Mouse (Mus musculus): ENCODE results near the gene Tnf. TPM values are rescaled to one million over a fixed set of nuclear protein-coding genes. Genes with fewer than 3 reads are reported as not detected.

Gene Tnf
- total and polyA plus RNA-seq, 2 experiments from 2014 or later, result 0.09 to 0.52 TPM

DNA sequence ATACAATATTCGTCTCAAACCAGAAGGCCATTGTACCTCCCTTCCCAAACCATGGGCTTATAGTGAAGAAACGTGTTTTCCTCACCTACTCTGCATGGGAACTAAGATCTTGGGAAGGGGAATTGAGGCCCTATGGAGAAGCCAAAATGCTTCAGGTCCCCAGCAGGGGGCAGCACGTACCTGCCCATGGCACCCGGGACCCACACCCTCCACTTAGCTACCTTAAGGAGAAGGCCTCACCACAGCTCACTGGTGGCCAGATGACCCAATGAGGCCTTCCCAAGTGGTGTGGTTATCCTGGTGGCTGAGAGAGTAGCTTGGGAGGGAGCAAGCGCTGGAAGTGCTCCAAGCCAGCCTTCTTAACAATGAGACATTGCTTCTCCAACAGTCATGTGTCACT, 23.3 kb downstream of the Tnf start:
- TF ChIP-seq CTCF (IDR thresholded peaks at IDR 0.05; ENCODE audit: low read depth), result peak; percentile 77
- DNase-seq (ENCODE audit: low spot score) (peak; percentile 69), ATAC-seq (no peak)
- no peak overlapping the region for H3K4me3 ChIP-seq (ENCODE audit: low read length)
- H3K27ac ChIP-seq, result no peak overlapping the region
- no peaks in the 10 kb centered on the region for H3K4me1 ChIP-seq (ENCODE audit: insufficient read depth, low read length)
- H3K36me3 ChIP-seq (ENCODE audit: insufficient read depth, low read length), result no peaks in the 10 kb centered on the region
- WGBS, result 15% methylated on average over 5 of the region's 5 CpGs
- no peak overlapping the region for H3K9ac ChIP-seq (replicated peaks; ENCODE audit: low read length)
- no peak overlapping the region for H3K4me2 ChIP-seq (ENCODE audit: low read depth, low read length)
- no peaks in the 10 kb centered on the region for H3K27me3 ChIP-seq (ENCODE audit: insufficient read depth, low read length)
- H3K9me3 ChIP-seq (ENCODE audit: low read length), result no peaks in the 10 kb centered on the region

DNA sequence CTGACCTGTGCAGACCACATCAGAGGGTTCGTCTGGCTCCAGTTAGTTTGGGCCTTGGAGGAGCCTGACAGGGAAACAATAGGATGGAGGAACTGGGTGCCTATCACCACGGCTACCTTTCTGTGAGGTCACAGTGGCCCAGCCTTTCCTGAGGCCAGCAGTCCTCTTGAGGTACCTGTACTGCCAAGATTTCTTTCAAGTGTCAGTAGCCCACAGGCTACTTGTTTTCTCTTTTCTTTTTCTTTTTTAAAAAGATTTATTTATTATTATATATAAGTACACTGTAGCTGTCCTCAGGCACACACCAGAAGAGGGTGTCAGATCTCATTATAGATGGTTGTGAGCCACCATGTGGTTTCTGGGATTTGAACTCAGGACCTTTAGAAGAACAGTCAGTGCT, 25.8 kb downstream of the Tnf start, which contains the start of gene Aif1:
TSS of gene Aif1 (minus strand) at position 101 of the 400 bp plus-strand sequence.
- Histone ChIP-seq H3K27ac (no peak within 1 kb of the TSS), H3K4me3 (ENCODE audit: low read length) (no peak within 1 kb of the TSS), H3K9ac (replicated peaks; ENCODE audit: low read length) (no peak within 1 kb of the TSS), H3K9me3 (ENCODE audit: low read length) (no peaks in the 10 kb centered on the region), H3K27me3 (ENCODE audit: insufficient read depth, low read length) (no peaks in the 10 kb centered on the region), H3K4me1 (ENCODE audit: insufficient read depth, low read length) (no peaks in the 10 kb centered on the region), H3K36me3 (ENCODE audit: insufficient read depth, low read length) (no peaks in the 10 kb centered on the region), H3K4me2 (ENCODE audit: low read depth, low read length) (no peak within 1 kb of the TSS)
- no peak for TF ChIP-seq CTCF (IDR thresholded peaks at IDR 0.05; ENCODE audit: low read depth)
- ATAC-seq, result no peak
- DNase-seq (ENCODE audit: low spot score), result no peak
- WGBS, result 41% methylated on average over 2 of the region's 2 CpGs

DNA sequence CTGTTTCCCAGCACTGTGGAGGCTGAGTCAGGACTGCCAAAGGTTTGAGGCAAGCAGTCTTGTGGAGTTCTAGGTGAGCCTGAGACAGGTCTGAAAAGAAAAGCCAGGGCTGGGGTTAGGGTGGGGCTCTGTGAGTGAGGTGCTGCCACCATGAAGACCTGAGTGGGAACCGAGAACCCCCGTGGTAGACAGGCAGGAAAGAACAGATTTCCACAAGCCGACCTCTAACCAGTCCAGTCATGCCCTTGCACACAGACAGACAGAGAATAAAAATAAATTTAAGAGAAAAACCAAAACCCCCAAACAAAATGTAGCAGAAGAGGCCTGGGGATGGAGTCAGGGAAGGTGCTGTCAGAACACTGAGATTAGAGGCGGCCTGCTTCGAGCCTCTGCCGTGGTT, 26.4 kb downstream of the Tnf start:
- no peak for ATAC-seq
- no peak overlapping the region for H3K4me3 ChIP-seq (ENCODE audit: low read length)
- H3K4me2 ChIP-seq (ENCODE audit: low read depth, low read length), result no peak overlapping the region
- no peak overlapping the region for H3K9ac ChIP-seq (replicated peaks; ENCODE audit: low read length)
- no peaks in the 10 kb centered on the region for H3K27me3 ChIP-seq (ENCODE audit: insufficient read depth, low read length)
- H3K27ac ChIP-seq, result no peak overlapping the region
- no peaks in the 10 kb centered on the region for H3K9me3 ChIP-seq (ENCODE audit: low read length)
- DNase-seq (ENCODE audit: low spot score), result no peak
- WGBS, result 75% methylated on average over 6 of the region's 6 CpGs
- H3K4me1 ChIP-seq (ENCODE audit: insufficient read depth, low read length), result no peaks in the 10 kb centered on the region
- no peak for TF ChIP-seq CTCF (IDR thresholded peaks at IDR 0.05; ENCODE audit: low read depth)
- no peaks in the 10 kb centered on the region for H3K36me3 ChIP-seq (ENCODE audit: insufficient read depth, low read length)

DNA sequence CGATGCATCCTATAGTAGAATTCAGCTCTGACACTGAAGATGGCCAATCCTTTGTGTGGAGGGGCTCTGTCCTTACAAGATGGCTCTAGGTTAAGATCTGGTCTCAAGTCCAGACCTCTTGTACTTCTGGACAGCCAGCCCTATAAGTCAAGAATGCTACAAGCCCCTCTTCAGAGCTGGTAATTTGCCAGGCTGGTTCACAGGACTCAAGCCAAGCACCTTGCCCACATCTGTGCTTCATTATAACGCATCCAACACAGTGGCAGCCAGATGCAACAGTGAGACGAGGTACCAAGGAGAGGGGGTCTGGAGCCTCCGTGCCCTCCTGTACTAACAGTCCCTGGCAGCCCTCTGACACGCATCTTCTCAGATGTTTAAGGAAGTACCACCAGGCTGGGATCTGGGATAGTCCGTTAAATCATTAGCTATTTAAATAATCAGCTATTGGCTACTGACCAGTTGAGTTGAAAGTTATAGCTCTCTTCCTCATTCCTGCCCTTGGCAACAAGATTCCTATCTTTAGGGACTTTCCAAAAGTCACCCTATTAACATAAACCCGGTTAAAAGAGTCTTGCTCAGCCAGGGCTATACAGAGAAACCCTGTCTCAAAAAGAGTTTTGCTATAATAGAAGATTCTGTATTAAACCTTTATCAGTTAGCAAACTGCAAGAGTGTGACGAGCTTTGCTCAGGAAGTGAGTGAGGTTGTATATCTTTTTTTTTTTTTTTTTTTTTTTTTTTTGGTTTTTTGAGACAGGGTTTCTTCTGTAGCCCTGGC, 27.4 kb downstream of the Tnf start:
- 71% methylated on average over 8 of the region's 8 CpGs for WGBS
- Histone ChIP-seq H3K36me3 (ENCODE audit: insufficient read depth, low read length) (no peaks in the 10 kb centered on the region), H3K27me3 (ENCODE audit: insufficient read depth, low read length) (no peaks in the 10 kb centered on the region), H3K4me2 (ENCODE audit: low read depth, low read length) (no peak overlapping the region), H3K4me3 (ENCODE audit: low read length) (no peak overlapping the region), H3K9ac (replicated peaks; ENCODE audit: low read length) (no peak overlapping the region), H3K4me1 (ENCODE audit: insufficient read depth, low read length) (no peaks in the 10 kb centered on the region), H3K9me3 (ENCODE audit: low read length) (no peaks in the 10 kb centered on the region), H3K27ac (no peak overlapping the region)
- ATAC-seq (no peak), DNase-seq (ENCODE audit: low spot score) (no peak)
- no peak for TF ChIP-seq CTCF (IDR thresholded peaks at IDR 0.05; ENCODE audit: low read depth)

DNA sequence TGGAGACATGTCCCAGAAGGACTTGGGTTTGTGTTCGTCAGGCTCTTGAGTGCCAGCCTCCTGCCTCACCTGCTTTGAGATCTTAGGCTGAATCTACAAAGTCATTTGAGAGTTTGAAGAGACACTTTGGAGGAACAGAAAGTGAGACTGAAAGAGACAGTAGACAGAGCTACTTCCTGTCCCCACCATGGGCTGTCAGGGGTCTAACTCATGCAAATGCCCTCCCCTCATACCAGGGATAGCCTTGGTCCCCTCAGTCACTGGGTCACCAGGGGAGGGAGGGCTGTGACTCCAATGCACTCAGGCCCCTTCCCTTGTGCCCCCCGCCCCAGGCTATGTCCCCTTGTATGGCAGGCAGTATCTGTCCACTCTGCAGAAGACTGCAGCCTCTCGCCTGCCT, 28.5 kb downstream of the Tnf start:
- TF ChIP-seq CTCF (IDR thresholded peaks at IDR 0.05; ENCODE audit: low read depth), result no peak
- Histone ChIP-seq H3K4me2 (ENCODE audit: low read depth, low read length) (no peak overlapping the region), H3K9ac (replicated peaks; ENCODE audit: low read length) (no peak overlapping the region), H3K27me3 (ENCODE audit: insufficient read depth, low read length) (no peaks in the 10 kb centered on the region), H3K36me3 (ENCODE audit: insufficient read depth, low read length) (no peaks in the 10 kb centered on the region), H3K4me3 (ENCODE audit: low read length) (no peak overlapping the region), H3K27ac (no peak overlapping the region), H3K4me1 (ENCODE audit: insufficient read depth, low read length) (no peaks in the 10 kb centered on the region), H3K9me3 (ENCODE audit: low read length) (no peaks in the 10 kb centered on the region)
- no peak for ATAC-seq
- DNase-seq (ENCODE audit: low spot score), result no peak
- WGBS, result 81% methylated on average over 3 of the region's 3 CpGs

DNA sequence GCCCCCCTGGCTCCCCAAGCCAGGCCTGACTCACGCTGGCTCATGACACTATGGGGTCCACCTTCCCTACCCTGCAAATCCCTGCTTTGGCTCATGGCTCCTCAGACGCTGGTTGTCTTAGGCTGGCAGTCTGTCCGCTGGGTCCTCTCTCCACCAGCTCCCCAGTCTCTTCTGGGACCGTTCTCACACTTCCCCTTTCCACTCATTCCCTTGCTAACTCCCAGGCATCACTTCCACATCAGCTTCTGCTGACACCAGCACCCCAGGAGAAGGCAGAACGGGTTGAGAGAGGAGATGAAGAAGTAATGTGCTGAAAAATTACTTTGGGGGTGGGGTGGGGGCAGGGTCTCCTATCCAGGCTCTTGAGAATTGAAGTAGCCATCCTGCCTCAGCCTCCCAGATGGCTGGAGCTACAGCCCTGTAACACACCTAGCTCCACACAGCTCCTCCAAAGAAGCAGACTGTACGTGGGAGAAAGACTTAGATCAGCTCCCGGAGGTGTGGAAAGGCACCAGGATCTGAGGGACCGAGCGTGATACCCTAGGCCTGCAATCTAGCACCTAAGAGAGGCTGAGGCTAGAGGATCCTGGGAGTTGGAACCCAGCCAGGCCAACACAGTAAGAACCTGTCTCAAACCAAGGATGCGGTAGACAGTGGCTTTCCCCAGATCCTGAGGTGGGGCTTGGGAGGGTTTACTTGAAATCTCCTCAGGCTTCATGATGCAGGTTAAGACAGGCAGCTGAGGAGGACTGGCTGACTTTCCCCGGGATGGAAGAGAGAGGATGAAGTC, 29.2 kb downstream of the Tnf start:
- no peak overlapping the region for H3K27ac ChIP-seq
- TF ChIP-seq CTCF (IDR thresholded peaks at IDR 0.05; ENCODE audit: low read depth), result no peak
- no peaks in the 10 kb centered on the region for H3K36me3 ChIP-seq (ENCODE audit: insufficient read depth, low read length)
- ATAC-seq (no peak), DNase-seq (ENCODE audit: low spot score) (no peak)
- no peaks in the 10 kb centered on the region for H3K4me1 ChIP-seq (ENCODE audit: insufficient read depth, low read length)
- no peak overlapping the region for H3K4me3 ChIP-seq (ENCODE audit: low read length)
- WGBS, result 69% methylated on average over 11 of the region's 11 CpGs
- H3K4me2 ChIP-seq (ENCODE audit: low read depth, low read length), result no peak overlapping the region
- no peak overlapping the region for H3K9ac ChIP-seq (replicated peaks; ENCODE audit: low read length)
- no peaks in the 10 kb centered on the region for H3K27me3 ChIP-seq (ENCODE audit: insufficient read depth, low read length)
- no peaks in the 10 kb centered on the region for H3K9me3 ChIP-seq (ENCODE audit: low read length)
